Mouse (Mus musculus) CH12.LX (cell line): ENCODE measurements at regions not wholly inside any gene's neighbourhood (a gene's known extent, or its start where the extent isn't known, plus 50 kb on each side); places are given as distances from the start of the nearest gene placed in this dataset.

Experiments
- DNase-seq: peaks from one replicate; pipeline ENCODE4 v3.0.0-alpha.2; 2013; ENCODE audit errors: extremely low read depth
- H3K27ac ChIP-seq: 2 replicates; pipeline ENCODE4 v1.5.1; 2012; ENCODE audit warnings: low read depth, mild to moderate bottlenecking, control low read depth, moderate library complexity; ENCODE audit not compliant: insufficient read depth
- H3K27me3 ChIP-seq: replicated peaks from 2 replicates; pipeline ENCODE3; 2012; ENCODE audit warnings: inconsistent platforms
- H3K36me3 ChIP-seq, 2 experiments: replicated peaks in 1 of 2; 2 replicates each; pipeline versions ENCODE3 to v1.6.1; 2012; ENCODE audit warnings: inconsistent platforms in 1 of 2, low read length in 1 of 2, mild to moderate bottlenecking in 1 of 2, mixed read lengths in 1 of 2, moderate library complexity in 1 of 2; ENCODE audit not compliant: control insufficient read depth in 1 of 2, insufficient read depth in 1 of 2
- H3K4me1 ChIP-seq, 2 experiments: 2 replicates each; pipeline ENCODE4 v1.6.1; 2012; ENCODE audit warnings: inconsistent platforms in 1 of 2, moderate library complexity in 1 of 2; ENCODE audit not compliant: insufficient read depth in 2 of 2, control insufficient read depth in 1 of 2
- H3K4me2 ChIP-seq: 2 replicates; pipeline ENCODE4 v1.6.1; 2012; ENCODE audit warnings: low read depth, mild to moderate bottlenecking, control low read depth; ENCODE audit not compliant: poor library complexity, insufficient read depth, severe bottlenecking
- H3K4me3 ChIP-seq, 3 experiments: fragments of 150-350 bp in 1 of 3; sonication (generic) in 1 of 3; replicated peaks in 1 of 3; 2 replicates each; pipeline versions ENCODE3 to v1.5.1; 2011 to 2012; ENCODE audit warnings: low read depth in 2 of 3, low read length in 2 of 3, mild to moderate bottlenecking in 2 of 3, moderate library complexity in 2 of 3, control low read depth in 1 of 3, improper control_type of control experiment in 1 of 3, inconsistent platforms in 1 of 3, mixed read lengths in 1 of 3; ENCODE audit not compliant: poor library complexity in 1 of 3
- H3K79me2 ChIP-seq: replicated peaks from 2 replicates; pipeline ENCODE4 v1.6.1; 2012; ENCODE audit warnings: mild to moderate bottlenecking, moderate library complexity; ENCODE audit not compliant: control insufficient read depth, poor library complexity, insufficient read depth, severe bottlenecking; ENCODE audit errors: extremely low read depth
- H3K9ac ChIP-seq: 2 replicates; pipeline ENCODE4 v1.6.1; 2012; ENCODE audit warnings: low read depth, mild to moderate bottlenecking, control low read depth, moderate library complexity; ENCODE audit not compliant: insufficient read depth
- H3K9me3 ChIP-seq: replicated peaks from 2 replicates; pipeline ENCODE3; 2012; ENCODE audit warnings: low read length, inconsistent platforms, mixed read lengths
- CHD1 ChIP-seq: IDR thresholded peaks from 2 replicates; pipeline ENCODE4 v1.6.1; 2012; ENCODE audit warnings: low read depth, low read length, improper control_type of control experiment, inconsistent platforms
- CTCF ChIP-seq, 2 experiments: IDR thresholded peaks in 1 of 2; conservative IDR thresholded peaks in 1 of 2; 2 replicates each; pipeline ENCODE4 v1.5.1; 2011 to 2012; ENCODE audit warnings: low read depth in 2 of 2, low read length in 2 of 2, improper control_type of control experiment in 1 of 2, inconsistent platforms in 1 of 2, mild to moderate bottlenecking in 1 of 2, moderate library complexity in 1 of 2
- E2F4 ChIP-seq: IDR thresholded peaks from 2 replicates; pipeline ENCODE4 v1.6.1; 2011; ENCODE audit warnings: low read depth, low read length, improper control_type of control experiment; ENCODE audit not compliant: insufficient replicate concordance
- EP300 ChIP-seq: IDR thresholded peaks from 2 replicates; pipeline ENCODE4 v1.6.1; 2011; ENCODE audit warnings: low read length, improper control_type of control experiment
- ETS1 ChIP-seq: conservative IDR thresholded peaks from 2 replicates; pipeline ENCODE4 v1.6.1; 2012; ENCODE audit warnings: low read depth, mild to moderate bottlenecking, inconsistent platforms, low read length, improper control_type of control experiment, moderate library complexity
- GABPA ChIP-seq: IDR thresholded peaks from 2 replicates; pipeline ENCODE4 v1.6.1; 2012; ENCODE audit warnings: low read depth, low read length, improper control_type of control experiment, inconsistent platforms; ENCODE audit not compliant: insufficient replicate concordance
- HCFC1 ChIP-seq: IDR thresholded peaks from 2 replicates; pipeline ENCODE4 v1.6.1; 2012; ENCODE audit warnings: low read depth, mild to moderate bottlenecking, inconsistent platforms, low read length, improper control_type of control experiment
- IRF4 ChIP-seq: IDR thresholded peaks from 2 replicates; pipeline ENCODE4 v1.6.1; 2014; ENCODE audit warnings: low read depth, mild to moderate bottlenecking, inconsistent platforms, low read length, improper control_type of control experiment
- JUN ChIP-seq: IDR thresholded peaks from 2 replicates; pipeline ENCODE4 v1.6.1; 2011; ENCODE audit warnings: low read depth, mild to moderate bottlenecking, low read length, improper control_type of control experiment, moderate library complexity; ENCODE audit not compliant: insufficient read depth
- JUND ChIP-seq: conservative IDR thresholded peaks from 2 replicates; pipeline ENCODE4 v1.6.1; 2011; ENCODE audit warnings: low read depth, low read length, improper control_type of control experiment
- MAFK ChIP-seq: IDR thresholded peaks from 2 replicates; pipeline ENCODE4 v1.6.1; 2011; ENCODE audit warnings: low read length, improper control_type of control experiment; ENCODE audit not compliant: insufficient replicate concordance
- MAX ChIP-seq: IDR thresholded peaks from 2 replicates; pipeline ENCODE4 v1.6.1; 2011; ENCODE audit warnings: low read length, improper control_type of control experiment
- MAZ ChIP-seq: IDR thresholded peaks from 2 replicates; pipeline ENCODE4 v1.6.1; 2012; ENCODE audit warnings: low read depth, mild to moderate bottlenecking, inconsistent platforms, low read length, improper control_type of control experiment, moderate library complexity
- MEF2A ChIP-seq: IDR thresholded peaks from 2 replicates; pipeline ENCODE4 v1.6.1; 2014; ENCODE audit warnings: low read depth, mild to moderate bottlenecking, inconsistent platforms, low read length, improper control_type of control experiment, borderline replicate concordance
- MYC ChIP-seq: IDR thresholded peaks from 2 replicates; pipeline ENCODE4 v1.6.1; 2011; ENCODE audit warnings: low read depth, mild to moderate bottlenecking, improper control_type of control experiment, low read length
- NELFE ChIP-seq: IDR thresholded peaks from 2 replicates; pipeline ENCODE4 v1.6.1; 2011; ENCODE audit warnings: low read depth, low read length, improper control_type of control experiment
- NRF1 ChIP-seq: IDR thresholded peaks from 2 replicates; pipeline ENCODE4 v1.6.1; 2014; ENCODE audit warnings: low read depth, mild to moderate bottlenecking, inconsistent platforms, low read length, improper control_type of control experiment, moderate library complexity
- PAX5 ChIP-seq: IDR thresholded peaks from 2 replicates; pipeline ENCODE4 v1.6.1; 2012; ENCODE audit warnings: low read length, inconsistent platforms, mixed read lengths
- POLR2A ChIP-seq: IDR thresholded peaks from 2 replicates; pipeline ENCODE4 v1.6.1; 2011; ENCODE audit warnings: low read depth, mild to moderate bottlenecking, improper control_type of control experiment, low read length
- RAD21 ChIP-seq: IDR thresholded peaks from 2 replicates; pipeline ENCODE4 v1.6.1; 2011; ENCODE audit warnings: low read depth, mild to moderate bottlenecking, low read length, improper control_type of control experiment, moderate library complexity
- RCOR1 ChIP-seq: conservative IDR thresholded peaks from 2 replicates; pipeline ENCODE4 v1.6.1; 2012; ENCODE audit warnings: low read depth, mild to moderate bottlenecking, inconsistent platforms, low read length, improper control_type of control experiment
- TBP ChIP-seq: conservative IDR thresholded peaks from 2 replicates; pipeline ENCODE4 v1.6.1; 2011; ENCODE audit warnings: low read depth, low read length, improper control_type of control experiment
- UBTF ChIP-seq: IDR thresholded peaks from 2 replicates; pipeline ENCODE4 v1.6.1; 2012; ENCODE audit warnings: low read depth, mild to moderate bottlenecking, inconsistent platforms, low read length, improper control_type of control experiment, moderate library complexity
- USF2 ChIP-seq: conservative IDR thresholded peaks from 2 replicates; pipeline ENCODE4 v1.6.1; 2011; ENCODE audit warnings: low read depth, low read length, improper control_type of control experiment
- ZKSCAN1 ChIP-seq: IDR thresholded peaks from 2 replicates; pipeline ENCODE4 v1.6.1; 2012; ENCODE audit warnings: low read depth, inconsistent platforms, low read length, improper control_type of control experiment, borderline replicate concordance
- ZMIZ1 ChIP-seq: IDR thresholded peaks from 2 replicates; pipeline ENCODE4 v1.6.1; 2012; ENCODE audit warnings: low read depth, mild to moderate bottlenecking, inconsistent platforms, low read length, improper control_type of control experiment
- dilution Hi-C: fragments of 300-500 bp; cut with MboI; formaldehyde crosslinking; loops from 2 replicates; pipeline ENCODE4 v1.14.3; 2020; ENCODE audit warnings: low sequenced_read_pairs; ENCODE audit not compliant: extremely low pct_unique_long_range_greater_than_20kb, extremely low pct_ligation_motif_present
- in situ Hi-C: fragments of 300-500 bp; cut with MboI; formaldehyde crosslinking; loops from 3 replicates; pipeline ENCODE4 v1.14.3; 2019; ENCODE audit warnings: low sequenced_read_pairs, low pct_ligation_motif_present, low pct_unique_long_range_greater_than_20kb, mixed read lengths

- dilution Hi-C loops: no loop called here
- in situ Hi-C loops: no loop called here
- no peak overlapping the region for H3K4me2 ChIP-seq
- H3K4me3 ChIP-seq: no peak overlapping the region
- H3K79me2 ChIP-seq: no peaks in the 10 kb centered on the region
- no peaks in the 10 kb centered on the region; a peak in 1 of 4 replicates for H3K4me1 ChIP-seq
- no peaks in the 10 kb centered on the region for H3K36me3 ChIP-seq
- no peak for DNase-seq
- H3K27ac ChIP-seq: no peak overlapping the region
- peaks cover 4% of the 10 kb centered on the region for H3K27me3 ChIP-seq
- H3K9me3 ChIP-seq: no peaks in the 10 kb centered on the region
- no peak for TF ChIP-seq MAFK
- no peak for TF ChIP-seq MYC
- no peak for TF ChIP-seq CTCF (conservative IDR thresholded peaks at IDR 0.05 in 1 of 2, IDR thresholded peaks at IDR 0.05 in 1 of 2; ENCODE audit: low read depth in 2 of 2, low read length in 2 of 2)
- no peak for TF ChIP-seq E2F4
- TF ChIP-seq MAX: no peak
- no peak for TF ChIP-seq NRF1
- no peak for TF ChIP-seq PAX5
- H3K9ac ChIP-seq: no peak overlapping the region
Measured at GRCm38 (mm10) chr16:12807351-12807871, 302.1 kb upstream of the Ercc4 start.

GRCm38 (mm10) chr16:12811088-12811487 lies 298.4 kb upstream of the Ercc4 start:
- H3K9ac ChIP-seq: no peak overlapping the region
- in situ Hi-C loops: no loop called here
- no peak overlapping the region for H3K4me3 ChIP-seq
- H3K36me3 ChIP-seq: no peaks in the 10 kb centered on the region
- dilution Hi-C loops: no loop called here
- H3K4me2 ChIP-seq: no peak overlapping the region
- H3K9me3 ChIP-seq: no peaks in the 10 kb centered on the region
- no peaks in the 10 kb centered on the region for H3K79me2 ChIP-seq
- no peak overlapping the region for H3K27ac ChIP-seq
- no peaks in the 10 kb centered on the region; a peak in 1 of 4 replicates for H3K4me1 ChIP-seq
- peaks cover 2% of the 10 kb centered on the region for H3K27me3 ChIP-seq
- no peak for DNase-seq
- TF ChIP-seq NELFE: no peak
- no peak for TF ChIP-seq CTCF (conservative IDR thresholded peaks at IDR 0.05 in 1 of 2, IDR thresholded peaks at IDR 0.05 in 1 of 2; ENCODE audit: low read depth in 2 of 2, low read length in 2 of 2)
- TF ChIP-seq IRF4: no peak

GRCm38 (mm10) chr16:12824646-12825045 lies 284.8 kb upstream of the Ercc4 start:
- Histone ChIP-seq H3K4me3 (no peak overlapping the region), H3K4me2 (no peak overlapping the region), H3K27me3 (peaks cover 19% of the 10 kb centered on the region), H3K9me3 (no peaks in the 10 kb centered on the region), H3K9ac (no peak overlapping the region), H3K4me1 (no peaks in the 10 kb centered on the region), H3K27ac (no peak overlapping the region), H3K79me2 (no peaks in the 10 kb centered on the region), H3K36me3 (no peaks in the 10 kb centered on the region)
- dilution Hi-C loops (no loop called here), in situ Hi-C loops (no loop called here)
- no peak for DNase-seq
- TF ChIP-seq UBTF (no peak), HCFC1 (no peak), JUND (no peak), RAD21 (no peak), CHD1 (no peak), POLR2A (no peak), MAZ (no peak), EP300 (no peak), ZMIZ1 (no peak), GABPA (no peak), TBP (no peak), NRF1 (no peak), RCOR1 (no peak), JUN (no peak), MAFK (no peak), ZKSCAN1 (no peak), MEF2A (no peak), USF2 (no peak), ETS1 (no peak)
